Mouse (Mus musculus) embryonic facial prominence, embryonic 11.5 days (tissue): ENCODE data around the gene Trrap. TPM values are rescaled to one million over a fixed set of nuclear protein-coding genes. Genes with fewer than 3 reads are reported as not detected.

Source experiments
- ATAC-seq: fragments of 200-750 bp; cut with Nextera tagmentation; replicated peaks from 2 replicates; pipeline ENCODE4 v1.8.0; 2017; ENCODE audit warnings: low read depth; ENCODE audit not compliant: insufficient number of reproducible peaks, low FRiP score, low TSS enrichment
- DNase-seq: peaks from one replicate; pipeline ENCODE4 v3.0.0-alpha.2; 2015; ENCODE audit warnings: low spot score
- H3K27ac ChIP-seq: fragments of 300-500 bp; sonication (generic); replicated peaks from 2 replicates; pipeline ENCODE4 v1.5.1; 2014; ENCODE audit warnings: mild to moderate bottlenecking, low read depth, low read length, control low read depth
- H3K27me3 ChIP-seq: fragments of 300-500 bp; sonication (generic); 2 replicates; pipeline ENCODE4 v1.6.1; 2014; ENCODE audit warnings: mild to moderate bottlenecking, low read length, moderate library complexity, mixed read lengths; ENCODE audit not compliant: control insufficient read depth, insufficient read depth
- H3K36me3 ChIP-seq: fragments of 300-500 bp; sonication (generic); replicated peaks from 2 replicates; pipeline ENCODE4 v1.6.1; 2014; ENCODE audit warnings: low read depth, mild to moderate bottlenecking, low read length, moderate library complexity, mixed read lengths; ENCODE audit not compliant: control insufficient read depth, insufficient read depth
- H3K4me1 ChIP-seq: fragments of 300-500 bp; sonication (generic); 2 replicates; pipeline ENCODE4 v1.6.1; 2014; ENCODE audit warnings: low read length, mixed read lengths; ENCODE audit not compliant: control insufficient read depth, insufficient read depth
- H3K4me2 ChIP-seq: fragments of 300-500 bp; sonication (generic); 2 replicates; pipeline ENCODE4 v1.6.1; 2014; ENCODE audit warnings: low read depth, mild to moderate bottlenecking, control low read depth, low read length, moderate library complexity
- H3K4me3 ChIP-seq: fragments of 300-500 bp; sonication (generic); 2 replicates; pipeline ENCODE4 v1.5.1; 2014; ENCODE audit warnings: low read depth, low read length, control low read depth
- H3K9ac ChIP-seq: fragments of 300-500 bp; sonication (generic); replicated peaks from 2 replicates; pipeline ENCODE4 v1.6.1; 2014; ENCODE audit warnings: mild to moderate bottlenecking, control low read depth, low read length
- H3K9me3 ChIP-seq: fragments of 300-500 bp; sonication (generic); replicated peaks from 2 replicates; pipeline ENCODE4 v1.6.1; 2016; ENCODE audit warnings: mild to moderate bottlenecking, low read length, inconsistent platforms, mixed read lengths; ENCODE audit not compliant: control insufficient read depth
- WGBS: fragments of 180-500 bp; shearing (Covaris S2); extraction: QIAGEN DNeasy Blood & Tissue Kit; methylation state at CpG from one replicate; pipeline ENCODE4 v1.1.7; 2014; 5-methylcytosine and 5-hydroxymethylcytosine counted together
- polyA plus RNA-seq: library from polyadenylated mRNA; unstranded; fragments of >200 nt; fragmentation: Nextera tagmentation; extraction: Ambion mirVana; gene quantifications from 2 replicates; pipeline ENCODE4 v1.2.1, GENCODE M21; 2014

Trrap gene
- polyA plus RNA-seq, 1 experiment from 2014 or later: 78.8 TPM

DNA sequence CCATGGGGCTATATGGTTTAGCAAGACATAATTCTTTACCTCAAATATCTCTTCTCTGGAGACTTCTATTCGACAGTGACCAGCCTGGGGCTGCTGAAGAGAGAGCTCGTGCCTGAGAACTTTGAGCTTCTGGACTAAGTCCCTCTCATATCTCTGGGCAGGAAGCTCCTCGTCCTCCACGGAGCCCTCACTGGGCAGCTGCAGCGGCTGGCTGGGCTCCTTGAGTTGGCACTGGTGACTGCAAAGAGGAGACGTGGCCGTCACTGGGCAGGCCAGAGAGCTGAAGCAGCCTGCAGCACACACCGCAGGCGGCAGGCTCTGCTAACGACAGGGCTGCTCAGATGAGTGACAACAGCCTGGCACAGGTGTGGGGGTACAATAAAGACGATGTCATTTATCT, 123.7 kb downstream of the Trrap start:
- Histone ChIP-seq H3K4me3 (no peak overlapping the region), H3K9me3 (no peaks in the 10 kb centered on the region), H3K27me3 (no peaks in the 10 kb centered on the region), H3K4me2 (no peak overlapping the region), H3K9ac (no peak overlapping the region), H3K27ac (no peak overlapping the region), H3K4me1 (no peaks in the 10 kb centered on the region), H3K36me3 (peaks cover 11% of the 10 kb centered on the region)
- 89% methylated on average over 11 of the region's 11 CpGs for WGBS
- DNase-seq (no peak), ATAC-seq (no peak)

DNA sequence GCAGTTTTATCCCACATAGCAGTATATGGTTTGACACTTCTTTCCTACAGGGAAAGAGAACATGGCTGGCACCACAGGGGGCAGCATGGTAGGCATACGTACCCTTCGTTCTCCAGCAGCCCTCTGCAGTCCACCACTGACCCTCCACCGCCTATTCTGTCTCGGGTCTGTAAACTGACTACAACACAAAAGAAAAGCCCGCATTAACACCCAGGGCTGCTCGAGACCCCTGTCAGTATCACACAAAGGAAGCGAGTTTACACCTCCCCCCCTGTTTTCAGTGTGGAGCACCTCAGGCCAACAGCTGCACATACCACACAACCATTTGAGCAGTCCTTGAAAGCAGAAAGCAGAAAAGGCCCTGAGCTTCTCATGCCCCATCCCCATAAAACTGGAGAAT, 130.3 kb downstream of the Trrap start:
- Histone ChIP-seq H3K9me3 (no peaks in the 10 kb centered on the region), H3K27ac (no peak overlapping the region), H3K4me2 (no peak overlapping the region), H3K9ac (no peak overlapping the region), H3K4me1 (no peaks in the 10 kb centered on the region), H3K4me3 (no peak overlapping the region), H3K36me3 (no peaks in the 10 kb centered on the region; the same call in none of the 2 replicates), H3K27me3 (no peaks in the 10 kb centered on the region)
- no peak; the same call in 1 of the 2 replicates for ATAC-seq
- WGBS: 39% methylated on average over 7 of the region's 7 CpGs
- no peak for DNase-seq

DNA sequence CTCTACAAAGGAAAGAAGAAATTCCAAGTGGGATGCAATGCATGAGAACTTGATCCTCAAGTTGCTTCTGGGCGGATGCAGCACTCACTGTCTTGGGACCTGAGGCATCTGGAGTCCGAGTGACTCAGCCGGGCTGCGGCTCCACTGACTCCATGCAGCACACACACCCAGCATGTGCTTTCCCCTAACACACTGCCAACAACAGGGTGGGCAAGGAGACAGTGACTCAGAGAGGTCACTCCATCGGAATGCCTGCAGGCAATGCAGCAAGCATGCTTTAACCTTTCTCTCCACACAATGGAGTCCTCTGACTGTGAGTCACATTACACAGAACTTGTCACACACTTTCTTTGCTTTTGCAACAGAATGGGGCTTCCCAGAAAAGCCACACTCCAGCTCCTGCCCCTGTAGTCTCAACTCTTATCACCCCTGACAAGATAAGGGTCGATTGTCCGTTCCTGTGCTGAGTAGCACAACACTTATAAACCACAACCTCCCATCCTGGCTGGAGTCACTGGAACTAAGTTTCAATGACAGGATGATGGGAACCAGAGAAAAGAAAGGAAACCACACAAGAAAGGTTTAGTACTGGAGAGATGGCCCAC, 131.0 kb downstream of the Trrap start:
- Histone ChIP-seq H3K4me3 (no peak overlapping the region), H3K27ac (no peak overlapping the region), H3K9me3 (no peaks in the 10 kb centered on the region), H3K4me1 (no peaks in the 10 kb centered on the region), H3K4me2 (no peak overlapping the region), H3K27me3 (no peaks in the 10 kb centered on the region), H3K36me3 (no peaks in the 10 kb centered on the region; the same call in none of the 2 replicates), H3K9ac (no peak overlapping the region)
- peak; percentile 52; the same call in 1 of the 2 replicates for ATAC-seq
- WGBS: 28% methylated on average over 7 of the region's 7 CpGs
- DNase-seq: no peak

DNA sequence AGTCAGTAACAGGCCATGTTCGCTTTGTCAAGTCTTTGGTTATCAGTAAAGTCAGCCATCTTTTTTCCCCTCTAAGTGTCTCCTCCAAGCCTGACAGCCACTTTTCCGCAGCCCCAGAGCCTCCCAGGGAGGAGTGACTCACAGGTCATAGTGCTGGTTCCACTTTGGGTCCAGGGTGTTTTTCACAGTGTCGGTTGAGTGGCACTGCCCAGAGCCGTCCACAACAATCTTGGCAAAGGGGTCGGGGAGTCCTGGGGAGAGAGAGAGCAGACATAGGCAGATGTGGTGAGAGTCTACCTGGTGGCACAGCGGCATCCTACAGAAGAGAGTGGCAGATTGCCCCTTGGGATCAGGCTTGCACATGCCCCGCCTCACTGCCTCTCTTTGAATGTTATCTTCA, 133.5 kb downstream of the Trrap start:
- Histone ChIP-seq H3K4me1 (no peaks in the 10 kb centered on the region), H3K27me3 (no peaks in the 10 kb centered on the region), H3K36me3 (no peaks in the 10 kb centered on the region; the same call in 1 of the 2 replicates), H3K4me3 (no peak overlapping the region), H3K9me3 (no peaks in the 10 kb centered on the region), H3K9ac (no peak overlapping the region), H3K27ac (no peak overlapping the region), H3K4me2 (no peak overlapping the region)
- DNase-seq (no peak), ATAC-seq (no peak)
- WGBS: 85% methylated on average over 7 of the region's 7 CpGs

DNA sequence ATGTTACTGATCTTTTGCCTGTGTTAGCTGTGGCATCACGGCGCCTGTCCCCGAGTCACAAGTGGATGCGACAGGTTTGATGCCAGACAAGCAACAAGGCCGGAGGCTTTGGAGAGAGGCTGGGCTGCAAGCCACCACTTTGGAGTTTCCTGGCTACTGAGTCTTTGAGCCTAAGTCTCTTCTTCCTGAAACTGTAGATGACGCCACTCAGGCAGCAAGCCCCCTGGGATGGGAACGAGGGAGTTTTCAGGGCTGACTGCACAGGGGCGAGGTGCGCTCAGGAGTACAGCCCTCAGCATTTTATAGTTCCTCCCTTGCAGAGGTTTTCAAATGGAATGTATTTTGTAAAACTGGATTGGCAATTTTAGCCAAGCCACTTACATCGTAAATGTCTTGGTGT, 134.3 kb downstream of the Trrap start:
- no peak overlapping the region for H3K4me3 ChIP-seq
- no peaks in the 10 kb centered on the region for H3K9me3 ChIP-seq
- WGBS: 65% methylated on average over 10 of the region's 10 CpGs
- no peak overlapping the region for H3K4me2 ChIP-seq
- no peaks in the 10 kb centered on the region; the same call in 1 of the 2 replicates for H3K36me3 ChIP-seq
- ATAC-seq: no peak
- no peak overlapping the region for H3K27ac ChIP-seq
- no peak for DNase-seq
- H3K9ac ChIP-seq: no peak overlapping the region
- no peaks in the 10 kb centered on the region for H3K27me3 ChIP-seq
- H3K4me1 ChIP-seq: no peaks in the 10 kb centered on the region

DNA sequence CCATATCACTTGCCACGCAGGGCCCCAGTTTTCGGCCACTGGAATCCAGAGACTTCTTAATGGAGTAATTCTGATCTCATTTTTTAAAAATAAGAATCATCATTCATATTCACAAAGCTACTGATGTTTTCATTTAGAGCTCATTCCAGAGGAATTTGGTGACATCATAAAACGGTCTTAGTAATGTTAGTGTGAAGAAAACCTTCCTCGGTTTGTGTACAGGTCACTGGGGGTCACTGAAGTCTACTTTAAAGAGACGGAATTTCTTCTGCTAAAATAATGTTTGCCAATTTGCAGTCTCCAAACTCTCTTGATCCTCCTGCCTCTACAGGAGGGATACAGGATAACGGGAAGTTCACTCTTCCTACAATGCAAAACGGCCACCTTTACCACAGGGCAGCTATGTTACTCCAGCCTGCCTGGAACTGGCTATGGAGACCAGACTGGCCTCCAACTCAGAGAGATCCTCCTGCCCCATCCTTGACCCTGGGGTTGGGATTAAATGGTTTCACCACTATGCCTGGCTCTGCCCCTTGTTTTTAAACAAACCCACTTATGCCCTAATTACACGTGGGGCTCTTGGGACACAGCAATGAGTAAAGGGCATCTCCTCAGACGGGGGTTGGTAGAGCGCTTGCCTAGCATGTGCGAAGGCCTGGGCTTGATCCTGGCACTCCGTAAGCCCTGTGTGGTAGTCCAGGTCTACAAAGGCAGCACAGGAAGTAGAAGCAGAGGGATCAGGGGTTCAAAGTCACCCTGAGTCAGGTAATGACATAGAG, 137.0 kb downstream of the Trrap start:
- no peak overlapping the region for H3K4me3 ChIP-seq
- H3K9ac ChIP-seq: no peak overlapping the region
- no peak overlapping the region for H3K4me2 ChIP-seq
- H3K9me3 ChIP-seq: no peaks in the 10 kb centered on the region
- 66% methylated on average over 12 of the region's 12 CpGs for WGBS
- ATAC-seq (no peak), DNase-seq (no peak)
- no peaks in the 10 kb centered on the region for H3K4me1 ChIP-seq
- no peaks in the 10 kb centered on the region for H3K36me3 ChIP-seq
- no peak overlapping the region for H3K27ac ChIP-seq
- H3K27me3 ChIP-seq: no peaks in the 10 kb centered on the region

DNA sequence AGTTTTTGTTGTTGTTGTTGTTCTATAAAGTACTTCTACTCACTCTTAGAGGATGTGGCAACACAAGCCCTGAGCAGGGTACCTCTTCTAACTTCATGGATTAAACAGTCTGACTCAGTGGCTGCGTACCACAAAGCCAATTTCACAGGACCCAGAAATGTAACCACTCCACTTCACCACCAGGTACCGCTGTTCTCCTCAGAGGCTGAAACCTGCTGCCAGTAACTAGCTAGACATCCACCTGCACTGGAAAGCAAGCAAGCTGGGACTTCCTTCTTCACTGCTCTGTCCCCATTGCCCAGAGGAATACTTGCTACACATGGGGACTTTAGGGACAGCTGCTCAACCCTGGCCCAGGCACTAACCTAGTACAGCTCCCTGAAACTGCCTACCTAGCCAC, 140.1 kb downstream of the Trrap start:
- Histone ChIP-seq H3K9ac (no peak overlapping the region), H3K27me3 (no peaks in the 10 kb centered on the region), H3K9me3 (no peaks in the 10 kb centered on the region), H3K4me3 (no peak overlapping the region), H3K36me3 (no peaks in the 10 kb centered on the region), H3K4me2 (no peak overlapping the region), H3K4me1 (no peaks in the 10 kb centered on the region), H3K27ac (no peak overlapping the region)
- DNase-seq (no peak), ATAC-seq (no peak)
- WGBS: 69% methylated on average over 2 of the region's 2 CpGs
